Mouse (Mus musculus) liver (tissue): ENCODE results near the gene Smim20.
A peak's percentile ranks its signal among the peaks of the same experiment; 100 is the strongest.

Source experiments
- DNase-seq: peaks from one replicate; pipeline ENCODE4 v3.0.0-alpha.2; 2020; ENCODE audit warnings: mixed read lengths

Smim20 gene

DNA sequence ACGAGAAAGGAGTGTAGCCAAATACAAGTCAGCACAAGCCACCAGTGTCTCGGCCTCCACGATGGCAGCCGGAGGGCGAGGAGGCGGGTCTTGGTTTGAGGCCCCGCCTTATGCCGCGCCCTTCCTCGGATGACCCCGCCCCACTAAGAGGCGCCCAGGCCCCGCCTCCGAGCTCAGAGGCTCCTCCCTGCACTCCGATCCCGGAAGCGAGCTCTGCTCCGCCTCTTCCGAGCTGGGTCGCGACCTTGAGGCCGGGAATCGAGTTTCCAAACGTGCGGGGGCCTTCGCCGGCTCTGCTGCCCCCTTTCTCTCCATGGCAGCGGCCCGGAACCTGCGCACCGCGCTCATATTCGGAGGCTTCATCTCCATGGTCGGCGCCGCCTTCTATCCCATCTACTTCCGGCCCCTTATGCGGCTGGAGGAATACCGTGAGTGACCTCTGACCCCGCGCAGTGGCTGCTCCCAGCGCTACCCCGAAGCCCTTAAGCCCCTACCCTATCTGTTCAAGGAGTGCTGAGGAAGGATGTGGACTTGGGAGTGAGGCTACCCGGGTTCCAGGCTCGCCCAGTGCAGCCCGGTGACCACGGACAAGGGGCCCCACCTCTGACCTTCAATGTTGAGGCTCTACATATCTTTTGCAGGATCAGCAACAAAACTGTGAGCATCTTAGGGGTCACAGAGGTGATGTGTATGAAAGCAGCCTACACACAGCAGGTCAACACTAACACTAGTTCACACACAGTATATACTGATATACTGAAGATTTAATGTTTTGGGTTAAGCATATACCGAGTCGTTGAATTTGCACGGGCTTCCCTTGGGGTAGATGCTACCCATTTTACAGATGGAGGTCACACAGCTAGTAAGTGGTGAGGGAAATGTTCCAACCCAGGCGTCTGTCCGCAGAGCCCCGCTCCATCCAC is at the start of gene Smim20:
Gene Smim20, plus strand, starts transcription at position 153 of the 923 bp plus-strand sequence.
- DNase-seq = peak; percentile 93

DNA sequence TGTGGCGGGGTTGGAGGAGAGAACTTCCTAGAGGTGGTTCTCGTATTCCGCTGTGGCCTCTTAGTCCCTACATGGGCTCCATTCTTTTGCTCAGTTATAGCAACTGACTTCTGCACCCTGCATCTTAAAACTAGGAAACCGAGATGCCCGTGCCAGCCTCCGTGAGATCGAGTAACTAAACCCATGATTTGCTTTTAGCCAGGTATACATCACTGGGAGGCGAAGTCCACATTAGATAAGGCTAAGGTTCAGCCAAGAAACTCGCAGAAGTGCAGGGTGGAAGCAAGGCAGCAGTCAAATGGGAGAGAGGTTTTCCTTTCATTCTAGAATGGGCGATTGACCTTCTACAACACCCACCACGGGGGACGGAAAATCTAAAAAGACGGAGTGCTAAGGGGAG is 41.4 kb upstream of the Smim20 start:
- DNase-seq = no peak

DNA sequence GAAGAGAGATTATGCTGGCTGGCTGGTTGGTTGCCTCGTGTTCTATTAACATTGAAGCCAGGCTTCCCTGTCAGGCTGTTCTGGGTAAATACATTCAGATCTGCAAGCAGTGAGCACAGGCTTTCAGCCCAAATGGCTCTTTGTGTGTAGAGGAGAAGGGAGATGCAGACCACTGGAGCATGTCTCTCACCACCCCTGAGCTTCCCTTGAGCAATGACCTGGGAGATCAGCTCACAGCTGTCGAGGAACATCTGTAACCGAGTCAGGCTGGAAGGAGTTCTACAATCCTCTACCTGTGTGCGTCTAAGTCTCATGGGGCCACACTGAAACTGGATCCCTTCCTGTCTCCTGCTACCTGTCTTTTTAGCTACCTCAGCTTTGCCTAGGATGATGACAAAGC is 36.3 kb upstream of the Smim20 start:
- no peak for DNase-seq

DNA sequence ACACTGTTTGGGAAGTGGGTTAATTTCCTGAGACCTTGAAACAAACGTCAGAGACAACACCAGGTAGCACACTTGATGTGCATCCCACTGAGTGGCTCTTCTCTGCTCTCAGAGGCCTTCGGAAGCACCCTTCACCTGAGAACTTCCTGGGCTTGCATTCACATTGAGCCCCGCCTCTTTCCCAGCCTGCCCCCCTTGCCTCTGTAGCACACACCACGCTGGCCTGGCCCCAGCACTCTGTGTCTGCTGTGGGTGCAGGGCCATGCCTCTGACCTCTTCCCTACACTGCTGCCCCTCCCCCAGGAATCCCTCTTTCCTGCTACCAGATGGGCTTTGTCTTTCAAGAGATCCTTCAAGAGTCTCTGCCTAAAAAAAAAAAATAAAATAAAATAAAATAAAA is 31.3 kb upstream of the Smim20 start:
- DNase-seq = peak; percentile 17

DNA sequence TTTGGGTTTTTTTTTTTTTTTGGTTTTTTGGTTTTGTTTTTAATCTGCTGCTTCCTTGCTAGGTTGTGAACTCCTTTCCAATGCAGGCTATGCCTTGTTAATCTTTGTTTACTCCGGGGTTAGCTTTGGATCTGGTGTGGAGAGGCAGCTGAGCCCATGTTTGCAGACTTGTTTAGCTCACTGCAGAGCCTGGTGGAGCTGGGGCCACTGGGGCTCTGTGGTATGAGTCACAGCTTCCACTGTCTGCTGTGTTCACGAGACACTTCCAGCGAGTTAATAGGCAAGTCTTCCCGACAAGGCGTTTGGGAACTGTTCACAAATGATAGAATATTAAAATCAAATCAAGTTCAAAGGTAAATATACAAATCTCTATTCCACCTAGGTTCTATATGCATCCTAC is 30.7 kb upstream of the Smim20 start:
- DNase-seq = no peak

DNA sequence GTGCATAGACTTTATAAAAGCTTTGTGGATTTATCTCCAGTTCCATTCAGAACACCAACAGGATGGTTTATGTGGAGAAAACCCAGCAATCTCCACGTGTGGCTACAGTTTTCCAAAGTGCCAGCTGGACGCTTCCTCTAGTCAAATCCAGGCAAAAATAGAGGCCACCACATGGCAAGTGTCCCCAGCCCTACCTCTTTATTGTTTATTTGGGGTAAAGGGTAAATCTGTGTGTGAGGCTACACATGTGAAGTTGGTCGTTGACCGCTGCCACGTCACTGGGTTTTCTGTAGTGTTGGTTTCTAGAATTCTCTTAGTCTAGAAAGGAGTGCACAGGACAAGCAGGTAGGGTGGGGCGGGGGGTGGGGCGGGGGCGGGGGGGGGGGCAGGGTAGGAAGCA is 30.1 kb upstream of the Smim20 start:
- DNase-seq = no peak

DNA sequence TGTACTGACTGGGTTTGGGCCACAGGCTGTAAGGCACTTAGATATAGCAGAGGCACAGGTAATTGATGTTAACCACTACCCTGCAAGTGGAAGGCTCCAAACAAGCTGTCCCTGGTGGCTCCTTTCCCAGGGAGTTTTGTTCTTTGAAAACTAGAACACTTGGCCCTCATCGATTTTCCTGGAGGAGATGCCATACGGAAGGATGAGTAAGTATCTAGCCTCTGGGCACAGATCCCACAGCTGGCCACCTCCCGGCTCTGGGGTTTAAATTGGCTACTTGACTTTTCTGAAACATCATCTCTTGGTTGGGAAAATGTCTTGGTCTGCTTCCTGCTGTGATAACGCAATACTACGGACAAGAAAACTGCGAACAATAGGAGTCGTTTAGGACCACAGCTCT is 28.1 kb upstream of the Smim20 start:
- DNase-seq = no peak

DNA sequence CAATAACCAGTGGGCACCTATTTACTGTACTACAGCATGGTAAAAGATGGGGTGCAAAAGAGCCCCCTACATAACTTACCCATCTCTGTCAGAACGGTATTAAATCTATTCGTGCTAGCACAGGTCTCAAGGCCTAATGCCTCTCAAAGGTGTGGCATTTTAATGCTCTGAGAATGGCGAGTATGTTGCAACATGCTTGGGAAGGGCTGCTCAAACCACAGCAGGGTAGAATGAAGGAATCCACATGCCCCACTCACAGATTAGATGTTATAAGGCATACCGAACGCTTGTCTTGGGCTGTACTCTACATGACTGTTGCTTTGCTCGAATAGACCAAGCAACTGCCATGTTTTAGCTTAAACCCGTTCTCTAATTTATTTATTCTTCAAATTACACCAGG is 27.7 kb upstream of the Smim20 start:
- DNase-seq = no peak

DNA sequence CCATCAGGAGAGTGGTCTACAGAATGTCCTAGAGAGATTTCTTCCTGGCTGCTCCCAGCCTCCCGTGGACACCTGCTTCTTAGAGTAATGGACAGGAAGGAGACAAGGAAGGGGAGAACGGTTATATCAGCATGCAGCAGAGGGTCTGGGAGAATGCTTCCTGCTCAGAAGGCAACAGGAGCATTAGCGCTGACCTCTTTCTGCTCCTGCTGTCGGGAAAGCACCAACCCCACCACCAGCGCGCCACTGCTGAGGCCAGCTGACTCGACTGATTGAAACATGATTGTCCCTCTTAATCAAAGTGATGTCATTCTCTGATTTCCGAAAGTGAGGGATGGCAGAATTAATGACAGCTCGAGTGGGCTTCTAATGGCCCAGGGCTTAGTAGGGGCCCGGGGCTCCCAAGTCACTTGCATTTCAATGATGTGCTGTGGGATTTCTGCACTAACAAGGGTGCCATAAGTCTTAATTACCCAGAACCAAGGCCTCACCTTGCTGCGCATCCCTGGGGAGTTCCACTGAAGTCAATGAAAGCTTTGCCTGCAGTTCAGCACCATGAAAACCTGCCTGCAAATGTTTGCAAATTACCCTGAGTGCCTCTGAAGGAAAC is 26.9 kb upstream of the Smim20 start:
- no peak for DNase-seq

DNA sequence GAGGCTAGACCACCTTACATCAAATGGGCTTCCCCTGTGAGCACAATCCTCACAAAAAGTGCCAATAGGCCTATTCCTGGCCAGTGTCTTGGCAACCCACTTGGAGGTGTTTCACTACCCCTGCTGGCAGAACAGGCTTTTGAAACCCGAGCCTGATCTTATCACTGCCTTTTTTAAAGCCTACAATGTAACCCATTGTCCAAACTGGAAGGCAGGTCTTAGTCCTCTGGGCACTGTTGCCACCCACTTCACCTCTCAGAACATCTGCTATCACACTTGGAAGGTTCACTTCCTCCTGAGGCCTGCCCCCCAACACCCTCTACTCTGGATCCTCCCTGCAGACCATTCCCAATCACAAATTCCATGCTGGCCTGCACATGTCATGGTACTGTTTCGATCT is 25.8 kb upstream of the Smim20 start:
- DNase-seq = no peak

DNA sequence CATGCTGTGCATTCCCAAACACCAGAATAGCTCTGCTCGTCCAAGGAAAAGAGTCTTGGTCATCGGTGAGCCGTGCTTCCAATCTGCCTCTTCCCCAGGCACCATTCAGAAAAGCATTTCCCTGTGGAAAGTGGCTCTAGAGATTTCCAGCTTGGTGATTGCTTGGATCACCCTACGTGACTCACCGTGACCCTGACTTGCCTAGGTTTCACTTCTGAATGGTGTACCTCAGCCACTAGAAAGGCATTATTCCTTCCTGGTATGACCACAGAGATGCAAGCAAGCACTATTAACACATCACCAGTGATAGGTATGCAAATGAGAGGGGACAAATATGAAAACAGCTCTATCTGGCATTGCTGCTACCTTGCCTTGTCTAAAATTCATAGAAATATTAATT is 24.9 kb upstream of the Smim20 start:
- DNase-seq = no peak

DNA sequence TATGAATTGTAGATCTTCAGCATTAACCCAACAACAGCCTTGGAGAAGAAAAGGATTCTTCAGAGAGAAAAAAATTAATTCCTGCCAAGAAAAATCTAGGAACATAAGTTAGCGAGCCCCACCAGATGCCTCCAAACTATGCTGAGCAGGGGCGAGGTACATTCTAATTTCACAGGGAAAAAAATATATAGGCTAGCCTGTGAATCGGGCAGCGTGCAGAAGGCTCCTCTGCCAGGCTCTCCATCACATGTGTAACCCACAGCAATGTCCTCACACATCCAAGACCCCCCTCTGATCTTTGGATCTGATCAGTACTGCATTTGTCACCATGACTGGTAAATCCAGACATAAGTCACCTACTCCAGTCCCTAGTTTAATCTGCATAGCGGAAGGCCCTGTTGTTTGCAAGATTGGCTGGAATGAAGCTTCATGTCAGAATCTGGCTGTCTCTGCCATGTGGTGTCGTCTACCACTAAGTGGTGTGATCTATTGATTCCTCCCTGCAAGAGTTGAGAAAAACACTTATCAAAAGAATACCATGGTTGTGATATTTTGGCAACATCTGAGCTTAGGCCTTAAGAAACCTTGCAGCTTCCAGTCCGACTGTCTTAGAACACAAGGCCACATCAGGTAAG is 23.9 kb upstream of the Smim20 start:
- no peak for DNase-seq

DNA sequence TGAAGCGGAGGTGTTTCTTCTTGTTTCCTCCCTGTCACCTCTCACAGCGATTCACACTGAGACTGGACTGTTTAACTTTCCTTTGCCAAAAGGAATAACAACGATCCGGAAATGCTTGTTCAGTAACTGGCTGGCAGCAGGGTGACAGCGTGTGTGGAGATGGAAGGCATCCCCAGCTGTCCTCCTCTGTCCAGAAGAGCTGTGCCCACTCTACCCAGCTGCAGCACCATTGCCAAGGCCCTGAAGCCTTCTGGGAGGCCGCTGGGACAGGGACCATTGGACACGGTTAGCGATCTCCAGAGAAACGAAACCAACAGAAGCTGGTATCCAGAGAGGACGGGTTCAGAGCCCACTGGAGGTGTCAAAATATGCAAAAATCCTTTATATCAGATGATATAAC is 22.9 kb upstream of the Smim20 start:
- DNase-seq = no peak

DNA sequence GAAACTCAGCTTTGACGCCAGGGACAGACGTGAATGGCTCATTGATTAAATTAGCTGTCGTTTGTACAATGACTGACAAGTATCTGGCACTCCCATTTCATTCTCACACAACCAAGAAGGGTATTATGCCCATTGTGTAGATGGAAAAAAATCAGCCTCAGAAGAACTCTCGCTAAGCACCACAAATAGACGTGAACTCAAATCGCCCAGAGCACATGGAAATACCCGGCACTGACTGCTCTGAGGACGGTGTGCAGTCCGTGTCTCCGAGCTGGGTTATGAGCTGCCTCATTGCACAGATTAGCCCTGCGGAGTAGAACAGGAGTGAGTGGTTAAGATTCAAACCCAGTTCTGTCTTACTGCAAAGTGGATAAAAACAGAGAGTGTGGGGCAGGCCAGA is 18.4 kb upstream of the Smim20 start:
- no peak for DNase-seq

DNA sequence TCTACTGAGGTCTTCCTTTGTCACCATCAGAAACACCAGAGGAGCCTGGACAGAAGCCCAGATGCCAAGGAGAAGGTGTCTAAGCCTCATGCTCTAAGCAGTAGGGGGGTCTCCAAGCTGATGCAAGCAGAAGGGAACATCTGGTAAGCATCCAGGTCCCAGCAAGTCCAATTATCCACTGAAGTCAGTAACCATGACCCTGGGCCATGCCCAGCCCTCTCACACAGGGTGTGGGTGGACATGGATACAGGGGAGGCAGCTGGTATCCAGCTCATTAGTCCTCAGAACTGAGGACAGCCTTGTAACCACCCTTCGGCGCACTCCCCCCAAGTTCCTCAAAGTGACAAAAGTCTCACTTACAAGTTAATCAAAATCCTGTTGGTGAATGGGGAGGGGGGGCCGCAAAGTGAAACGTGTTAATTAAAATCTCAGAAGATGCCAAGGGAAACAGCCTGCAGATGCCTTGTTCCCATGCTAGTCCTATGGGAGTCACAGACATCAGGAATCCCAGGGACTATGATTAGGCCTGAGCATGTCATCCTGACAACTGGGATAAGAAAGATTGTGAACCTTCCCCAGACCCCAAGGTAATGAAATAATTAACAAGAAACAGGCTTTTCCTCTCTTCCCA is 17.3 kb upstream of the Smim20 start:
- no peak for DNase-seq

DNA sequence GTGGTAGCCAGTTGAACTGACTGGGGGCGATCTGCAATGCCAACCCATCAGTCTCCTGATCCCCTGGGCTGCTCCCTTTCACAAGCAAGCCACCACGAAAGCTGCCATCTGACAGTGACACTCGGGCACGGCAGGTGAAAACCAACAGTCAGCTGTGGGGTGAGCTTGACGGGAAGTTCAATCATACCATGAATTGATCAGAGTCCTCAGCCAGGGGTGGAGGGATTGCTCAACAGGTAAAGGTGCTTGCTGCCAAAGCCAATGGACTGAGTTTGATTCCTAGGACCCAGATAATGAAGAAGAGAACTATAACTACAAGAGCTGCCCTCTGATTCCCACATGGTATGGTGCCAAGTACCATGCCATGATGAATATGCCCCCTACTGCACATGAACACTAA is 12.7 kb upstream of the Smim20 start:
- no peak for DNase-seq

DNA sequence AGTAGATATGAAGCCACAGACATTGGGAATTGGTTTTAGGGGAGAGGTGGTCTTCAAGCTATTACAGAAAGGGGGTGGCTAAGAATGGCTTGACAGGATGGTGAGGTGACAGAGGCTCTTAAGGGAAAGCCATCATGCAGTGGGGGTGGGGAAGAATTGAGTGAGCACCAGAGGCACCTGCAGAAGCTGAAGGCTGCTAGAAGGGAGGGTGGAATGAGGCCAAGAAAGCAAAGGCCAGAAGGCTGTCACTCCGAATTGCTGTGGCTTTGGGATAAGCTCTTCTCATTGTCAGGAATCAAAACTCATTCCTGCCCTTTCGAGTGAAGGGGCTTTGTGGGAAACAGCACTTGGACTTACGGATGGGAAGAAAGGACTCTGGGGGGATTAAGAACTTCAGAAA is 12.1 kb upstream of the Smim20 start:
- no peak for DNase-seq

DNA sequence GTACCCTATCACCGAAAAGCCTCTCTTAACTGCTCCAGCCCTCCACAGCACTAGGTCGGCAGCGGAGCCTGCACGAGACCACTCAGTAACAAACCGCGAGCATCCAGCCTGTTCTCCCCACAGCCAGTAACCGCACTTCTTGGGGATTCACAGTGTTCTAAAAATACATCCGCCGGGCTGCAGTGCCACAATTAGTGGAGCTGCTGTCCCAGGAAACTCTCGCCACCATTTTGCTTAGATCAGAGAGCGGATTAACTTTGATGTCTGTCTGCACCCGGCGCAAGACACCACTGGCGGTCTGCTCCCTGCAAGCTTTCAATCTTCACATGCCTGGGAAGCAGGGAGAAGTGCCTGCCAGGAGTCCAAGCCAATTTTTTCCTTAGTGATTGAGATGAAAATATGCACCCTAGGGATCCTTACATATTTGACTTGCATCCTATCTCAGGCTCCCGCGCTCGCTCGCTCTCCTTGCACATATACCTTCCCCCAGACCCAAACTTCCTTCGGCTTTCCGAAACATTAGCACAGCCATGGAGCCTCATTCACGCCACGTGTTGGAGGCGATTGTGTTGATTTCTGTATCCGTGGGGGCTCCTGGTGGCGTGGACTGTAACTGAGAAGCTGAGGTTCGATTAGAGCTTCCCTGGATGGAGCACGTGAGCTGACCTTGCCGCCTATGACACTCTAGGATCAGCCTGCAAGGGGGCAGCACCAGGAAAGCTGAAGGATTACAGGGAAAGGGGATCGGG is 8.7 kb upstream of the Smim20 start:
- peak; percentile 7 for DNase-seq

DNA sequence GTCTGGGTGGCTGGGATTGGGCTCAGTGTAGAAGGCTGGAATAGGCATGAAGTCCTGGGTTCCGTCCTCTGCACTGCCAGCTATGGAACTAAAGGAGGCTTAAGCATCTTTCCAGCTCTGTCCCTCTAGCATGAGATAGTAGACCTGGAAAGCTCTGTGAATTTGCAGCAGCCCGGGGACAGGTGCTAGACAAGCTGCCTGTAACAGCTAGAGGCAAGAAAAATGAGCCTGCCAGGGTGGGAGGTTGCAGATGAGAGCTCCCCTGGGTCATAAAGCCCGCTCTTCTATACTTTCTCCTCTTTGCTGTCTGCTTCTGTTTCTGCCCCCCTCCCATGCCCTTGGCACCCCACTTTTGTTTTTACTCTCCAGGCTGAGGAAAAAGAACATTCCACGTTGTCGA is 7.0 kb upstream of the Smim20 start:
- no peak for DNase-seq

DNA sequence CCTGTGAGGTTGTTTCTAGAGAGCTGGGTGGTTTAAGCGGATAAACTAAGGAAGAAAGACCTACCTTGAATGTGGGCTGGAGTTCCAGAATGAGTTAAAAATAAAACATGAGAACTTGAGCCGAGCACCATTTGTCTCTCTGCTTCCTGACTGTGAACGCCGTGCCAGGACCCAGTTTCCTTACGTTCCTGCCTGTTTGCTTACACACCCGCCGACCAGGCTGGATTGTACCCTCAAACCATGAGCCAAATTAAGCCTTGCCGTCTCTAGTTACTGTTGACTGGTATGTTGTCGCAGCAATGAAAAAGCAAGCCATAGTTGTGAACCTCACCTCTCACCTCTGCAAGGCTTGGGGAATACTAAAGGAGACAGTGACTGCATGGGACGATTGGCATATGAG is 4.9 kb upstream of the Smim20 start:
- no peak for DNase-seq

DNA sequence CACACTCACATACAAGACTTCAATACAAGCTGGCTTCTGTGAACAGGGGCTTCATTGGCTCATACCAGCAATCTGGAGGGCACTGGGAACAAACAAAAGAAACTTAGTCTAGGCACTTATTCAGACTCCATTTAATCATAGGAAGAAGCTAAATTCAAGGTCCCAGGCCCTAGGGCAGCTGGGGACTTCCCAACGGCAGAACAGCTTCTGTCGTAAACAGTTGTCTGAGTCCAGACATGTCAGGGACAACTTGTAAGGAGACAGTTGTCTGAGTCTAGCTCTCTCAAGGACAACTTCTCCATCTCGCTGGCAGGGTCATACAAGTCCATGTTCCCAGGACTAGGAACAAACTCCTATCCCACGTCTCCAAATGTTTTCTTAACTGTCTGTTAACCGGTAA is 2.8 kb upstream of the Smim20 start:
- no peak for DNase-seq

DNA sequence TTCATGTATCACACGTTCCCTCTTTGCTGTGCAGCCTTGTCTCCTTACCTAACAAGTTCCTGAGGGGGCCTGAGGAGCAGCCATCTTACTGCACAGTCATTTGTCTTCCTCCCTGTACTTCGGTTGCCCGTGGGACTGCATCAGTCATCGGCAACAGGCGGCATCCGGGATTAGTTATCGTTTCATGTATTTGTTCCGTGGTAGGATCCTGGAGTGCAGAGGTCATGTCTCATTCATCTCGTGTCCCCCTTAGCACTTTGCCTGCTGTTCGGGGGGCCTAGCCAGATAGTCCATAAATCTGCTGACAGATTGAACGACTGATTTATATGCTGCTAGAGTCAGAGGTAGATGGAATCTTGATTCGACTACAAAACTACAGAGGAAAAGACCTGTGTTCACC is 1.1 kb upstream of the Smim20 start:
- DNase-seq = no peak

DNA sequence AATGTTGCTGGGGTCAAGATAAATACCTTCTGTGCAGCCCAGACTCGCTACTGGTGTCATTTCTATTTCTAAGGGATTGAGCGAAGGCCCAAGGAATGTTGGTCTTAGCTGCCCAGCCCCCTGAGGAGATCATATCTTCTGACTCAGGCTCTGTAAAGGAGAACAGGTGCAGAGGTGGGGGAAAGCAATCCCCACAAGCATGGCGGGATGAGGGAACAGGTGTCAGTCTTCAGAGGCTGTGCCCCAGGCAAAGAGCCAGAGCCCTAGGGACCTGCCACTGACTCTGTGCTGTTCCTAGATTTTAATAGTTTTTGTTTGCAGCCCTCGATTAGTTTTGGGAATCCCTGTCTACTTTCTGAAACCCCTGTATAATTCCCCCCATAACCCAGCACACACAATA is 702 bp upstream of the Smim20 start:
- DNase-seq = no peak
